Mouse (Mus musculus) limb, embryonic 15.5 days (tissue): ENCODE measurements around the gene Gm21983. TPM values are rescaled to one million over a fixed set of nuclear protein-coding genes. Genes with fewer than 3 reads are reported as not detected.
A peak's percentile ranks its signal among the peaks of the same experiment; 100 is the strongest.

Experiments
- ATAC-seq: fragments of 200-750 bp; cut with Nextera tagmentation; 2 replicates; pipeline ENCODE4 v1.8.0; 2017; ENCODE audit warnings: low read depth, moderate TSS enrichment; ENCODE audit not compliant: insufficient number of reproducible peaks, low FRiP score, low TSS enrichment
- H3K27ac ChIP-seq: fragments of 300-500 bp; sonication (generic); 2 replicates; pipeline ENCODE4 v1.5.1; 2015; ENCODE audit warnings: moderate library complexity, mild to moderate bottlenecking, inconsistent platforms
- H3K27me3 ChIP-seq: fragments of 300-500 bp; sonication (generic); 2 replicates; pipeline ENCODE4 v1.6.1; 2015; ENCODE audit warnings: inconsistent platforms
- H3K36me3 ChIP-seq: fragments of 300-500 bp; sonication (generic); 2 replicates; pipeline ENCODE4 v1.6.1; 2015; ENCODE audit warnings: inconsistent platforms
- H3K4me1 ChIP-seq: fragments of 300-500 bp; sonication (generic); 2 replicates; pipeline ENCODE4 v1.6.1; 2015; ENCODE audit warnings: inconsistent platforms
- H3K4me2 ChIP-seq: fragments of 300-500 bp; sonication (generic); 2 replicates; pipeline ENCODE4 v1.6.1; 2015; ENCODE audit warnings: mild to moderate bottlenecking, inconsistent platforms
- H3K4me3 ChIP-seq: fragments of 300-500 bp; sonication (generic); 2 replicates; pipeline ENCODE4 v1.5.1; 2015; ENCODE audit warnings: mild to moderate bottlenecking, inconsistent platforms
- H3K9ac ChIP-seq: fragments of 300-500 bp; sonication (generic); 2 replicates; pipeline ENCODE4 v1.6.1; 2015; ENCODE audit warnings: inconsistent platforms
- H3K9me3 ChIP-seq: fragments of 300-500 bp; sonication (generic); 2 replicates; pipeline ENCODE4 v1.6.1; 2016; ENCODE audit warnings: inconsistent platforms
- WGBS: fragments of 180-500 bp; shearing (Covaris S2); methylation state at CpG from one replicate; pipeline ENCODE4 v1.1.7; 2015; 5-methylcytosine and 5-hydroxymethylcytosine counted together
- microRNA counts: library from miRNA; unstranded; fragments of <30 nt; microRNA quantifications from one replicate; lab custom pipeline; 2016
- microRNA-seq: library from miRNA; unstranded; fragments of <30 nt; microRNA quantifications from one replicate; pipeline ENCODE4, GENCODE M21; 2016
- polyA plus RNA-seq: library from polyadenylated mRNA; unstranded; fragments of >200 nt; fragmentation: Nextera tagmentation; extraction: Ambion mirVana; gene quantifications from 2 replicates; pipeline ENCODE4 v1.2.1, GENCODE M21; 2015

Gene Gm21983
- polyA plus RNA-seq, 1 experiment from 2014 or later = 0.90 TPM

DNA sequence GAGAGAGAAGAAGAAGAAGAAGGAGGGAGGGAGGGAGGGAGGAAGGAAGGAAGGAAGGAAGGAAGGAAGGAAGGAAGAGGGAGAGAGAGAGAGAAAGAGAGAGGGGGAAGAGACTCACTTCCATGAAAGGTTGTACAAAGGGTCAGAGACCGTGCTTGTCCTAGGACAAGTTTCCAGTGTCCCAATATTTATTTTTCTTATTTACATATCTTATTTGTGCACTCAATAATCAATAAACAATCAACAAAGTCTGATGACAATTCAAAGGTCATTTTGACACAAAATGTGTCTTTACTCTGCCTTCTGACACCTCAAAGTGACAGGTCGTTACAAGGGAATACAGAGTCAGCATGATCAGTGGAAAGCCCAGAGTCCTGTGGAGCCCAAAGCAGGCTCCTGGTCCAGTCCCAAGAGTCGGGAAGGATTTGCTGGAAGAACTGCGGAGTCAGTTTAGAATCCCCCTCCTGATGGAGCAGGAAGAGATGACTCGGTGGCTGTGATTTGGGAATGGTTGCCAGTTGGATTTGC is 56.5 kb downstream of the Gm21983 start:
- H3K36me3 ChIP-seq = no peaks in the 10 kb centered on the region
- WGBS = 74% methylated on average over 5 of the region's 5 CpGs
- no peaks in the 10 kb centered on the region for H3K4me1 ChIP-seq
- no peak for ATAC-seq
- no peak overlapping the region for H3K4me2 ChIP-seq
- H3K9me3 ChIP-seq = no peaks in the 10 kb centered on the region
- no peak overlapping the region for H3K9ac ChIP-seq
- no peak overlapping the region for H3K4me3 ChIP-seq
- no peak overlapping the region for H3K27ac ChIP-seq
- no peaks in the 10 kb centered on the region for H3K27me3 ChIP-seq

DNA sequence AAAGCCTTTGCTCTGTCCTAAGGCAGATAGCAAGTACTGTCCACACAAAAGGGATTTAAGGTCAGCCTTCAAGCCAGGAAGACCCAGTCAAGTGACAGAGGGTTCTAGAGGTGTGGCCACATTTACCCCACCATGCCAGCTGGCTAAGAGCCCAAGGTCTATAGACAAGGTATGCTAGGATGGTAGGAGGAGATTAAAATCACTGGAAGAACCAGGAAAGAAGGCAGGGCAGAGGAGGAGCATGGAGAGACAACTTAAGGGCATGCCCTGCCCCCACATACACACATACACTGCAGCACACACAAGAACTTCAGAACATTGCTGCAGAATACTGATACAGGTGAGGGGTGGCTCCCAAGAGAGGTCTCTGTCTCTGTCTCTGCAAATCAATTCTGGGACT is 61.2 kb downstream of the Gm21983 start, which contains the start of gene Cyp2f2:
Gene Cyp2f2 (plus strand): TSS at position 234 of the 400 bp plus-strand sequence.
- no peaks in the 10 kb centered on the region for H3K27me3 ChIP-seq
- H3K36me3 ChIP-seq = no peaks in the 10 kb centered on the region
- H3K9me3 ChIP-seq = no peaks in the 10 kb centered on the region
- H3K27ac ChIP-seq = 0 out of 2 replicates have a peak within 1 kb of the TSS, but pooled peaks have one; percentile 5
- no peak for ATAC-seq
- H3K4me3 ChIP-seq = no peak within 1 kb of the TSS
- no peak within 1 kb of the TSS for H3K4me2 ChIP-seq
- H3K4me1 ChIP-seq = peaks cover 11% of the 10 kb centered on the region; the same call in 1 of the 2 replicates
- H3K9ac ChIP-seq = no peak within 1 kb of the TSS

MicroRNAs encoded within 50 kb of the gene (microRNA counts, 519-probe panel; counts per million panel counts)
- microRNA mmu-miR-1191 (lab: Ali Mortazavi, UCI) = not detected

Small RNA genes within 50 kb of the gene (microRNA-seq; reads per million reads assigned to microRNA genes)
- gene Mir1191 (3.3 reads per million, percentile 9 among the genes with 10 or more reads in this experiment), gene Mir3101 (not detected)

Other genes with a start within 250 kb of the Gm21983 start
- not detected in 2 replicates for gene Cyp2a22, start 241.7 kb downstream of the Gm21983 start, polyA plus RNA-seq
- gene Cyp2a12, start 152.0 kb downstream of the Gm21983 start, polyA plus RNA-seq = not detected in 2 replicates
- gene Cyp2f2, start 61.2 kb downstream of the Gm21983 start, polyA plus RNA-seq = 0.42 and 0.45 TPM in 2 replicates
- 0.09 TPM in 1 of 2 replicates, not detected in the other for gene Cyp2t4, start 27.4 kb downstream of the Gm21983 start, polyA plus RNA-seq
- gene Egln2, start 14.3 kb downstream of the Gm21983 start, polyA plus RNA-seq = 74.5 and 78.3 TPM in 2 replicates
- gene Rab4b, start 2.2 kb downstream of the Gm21983 start, polyA plus RNA-seq = 70.5 and 73.3 TPM in 2 replicates
- gene Mia, start 71 bp upstream of the Gm21983 start, polyA plus RNA-seq = 127 and 146 TPM in 2 replicates
- 3.4 and 3.7 TPM in 2 replicates for gene BC024978, start 14.7 kb upstream of the Gm21983 start, polyA plus RNA-seq
- gene Snrpa, start 15.2 kb upstream of the Gm21983 start, polyA plus RNA-seq = 215 and 227 TPM in 2 replicates
- 11.6 and 12.1 TPM in 2 replicates for gene Itpkc, start 47.6 kb upstream of the Gm21983 start, polyA plus RNA-seq
- 21.0 and 22.3 TPM in 2 replicates for gene Coq8b, start 51.9 kb upstream of the Gm21983 start, polyA plus RNA-seq
- gene Numbl, start 77.3 kb upstream of the Gm21983 start, polyA plus RNA-seq = 38.9 and 41.7 TPM in 2 replicates
- 66.0 and 74.2 TPM in 2 replicates for gene Ltbp4, start 156.6 kb upstream of the Gm21983 start, polyA plus RNA-seq
- 33.6 and 36.4 TPM in 2 replicates for gene Shkbp1, start 174.9 kb upstream of the Gm21983 start, polyA plus RNA-seq
- gene Gm20479, start 176.3 kb upstream of the Gm21983 start, polyA plus RNA-seq = 0.31 and 0.67 TPM in 2 replicates